Mouse (Mus musculus): ENCODE data around the gene Jph3. TPM values are rescaled to one million over a fixed set of nuclear protein-coding genes. Genes with fewer than 3 reads are reported as not detected.

Gene Jph3
- polyA plus RNA-seq, 1 experiment from 2014 or later = 0.13 TPM

DNA sequence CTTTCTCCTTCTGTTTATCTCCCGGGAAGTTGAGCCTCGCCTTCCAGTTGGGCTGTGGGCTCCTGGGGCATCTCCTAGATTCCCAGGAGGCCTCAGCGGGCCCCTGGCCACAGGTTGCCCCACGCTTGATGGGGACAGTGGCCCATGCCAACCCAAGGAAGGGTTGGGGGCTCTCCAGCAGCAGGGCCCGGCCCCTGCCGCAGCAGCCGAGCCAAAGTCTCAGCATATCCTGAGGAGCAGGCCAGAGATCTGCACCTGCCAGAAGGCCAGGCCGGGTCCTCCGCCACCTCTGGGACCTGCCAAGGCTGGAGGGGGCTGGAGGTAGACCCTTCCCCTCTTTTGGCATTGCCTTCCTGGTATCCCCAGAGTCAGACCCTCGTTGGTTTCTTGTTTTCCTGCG is 1.6 kb downstream of the Jph3 start:
- Histone ChIP-seq H3K9me3 (replicated peaks) (no peaks in the 10 kb centered on the region; the same call in 1 of the 2 replicates), H3K9ac (no peak overlapping the region), H3K27ac (no peak overlapping the region), H3K27me3 (replicated peaks) (peaks cover 76% of the 10 kb centered on the region), H3K4me3 (no peak overlapping the region), H3K36me3 (no peaks in the 10 kb centered on the region), H3K4me2 (no peak overlapping the region), H3K4me1 (no peaks in the 10 kb centered on the region)
- ATAC-seq = no peak
- 8% methylated on average over 10 of the region's 11 CpGs for WGBS (ENCODE audit: insufficient replicate concordance)

DNA sequence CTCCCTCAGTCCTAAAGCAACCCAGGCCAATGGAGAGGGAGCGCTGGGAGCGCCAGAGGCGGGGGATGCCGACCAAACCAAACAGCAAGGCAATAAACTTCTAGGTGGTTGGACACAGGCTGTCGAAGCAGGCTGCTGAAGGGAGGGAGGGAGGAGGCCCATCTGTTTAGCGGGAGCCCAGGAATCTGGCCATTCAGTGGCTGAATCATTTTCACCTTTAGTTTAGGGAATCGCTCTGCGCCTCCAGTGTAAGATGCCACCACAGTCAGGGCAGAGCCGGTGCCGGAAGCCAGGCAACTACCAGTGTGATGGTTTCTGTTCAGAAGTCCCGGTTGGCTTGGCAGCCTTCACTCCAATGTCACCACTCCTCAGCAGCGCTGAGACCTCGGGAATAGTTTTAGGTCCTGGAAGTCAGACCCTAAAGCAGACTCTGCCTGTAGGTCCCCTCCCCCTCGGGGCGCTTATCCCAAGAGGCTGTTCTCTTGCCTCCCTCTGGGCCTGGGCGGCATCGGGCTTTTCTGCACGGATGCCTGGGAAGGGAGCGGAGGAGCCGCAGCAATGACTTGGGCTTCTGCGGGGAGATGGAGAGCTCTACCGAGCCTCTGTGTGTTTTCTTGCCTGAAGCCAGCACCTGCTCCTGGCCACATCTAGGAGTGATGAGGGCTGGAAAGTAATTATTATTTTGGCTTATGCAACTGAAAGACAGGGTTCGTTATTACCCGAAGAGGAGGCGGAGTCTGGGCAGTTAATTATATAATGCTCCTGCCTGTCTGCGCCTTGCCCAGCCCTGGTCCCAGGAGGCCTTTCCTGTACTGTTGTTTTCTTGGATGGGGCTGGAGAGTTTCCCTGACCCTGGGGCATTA is 2.3 kb downstream of the Jph3 start:
- no peak for ATAC-seq
- H3K4me2 ChIP-seq = no peak overlapping the region
- H3K4me1 ChIP-seq = no peaks in the 10 kb centered on the region
- 10% methylated on average over 26 of the region's 26 CpGs for WGBS (ENCODE audit: insufficient replicate concordance)
- H3K9me3 ChIP-seq (replicated peaks) = no peaks in the 10 kb centered on the region; the same call in 1 of the 2 replicates
- peaks cover 76% of the 10 kb centered on the region for H3K27me3 ChIP-seq (replicated peaks)
- no peaks in the 10 kb centered on the region for H3K36me3 ChIP-seq
- no peak overlapping the region for H3K9ac ChIP-seq
- H3K27ac ChIP-seq = no peak overlapping the region
- H3K4me3 ChIP-seq = no peak overlapping the region

DNA sequence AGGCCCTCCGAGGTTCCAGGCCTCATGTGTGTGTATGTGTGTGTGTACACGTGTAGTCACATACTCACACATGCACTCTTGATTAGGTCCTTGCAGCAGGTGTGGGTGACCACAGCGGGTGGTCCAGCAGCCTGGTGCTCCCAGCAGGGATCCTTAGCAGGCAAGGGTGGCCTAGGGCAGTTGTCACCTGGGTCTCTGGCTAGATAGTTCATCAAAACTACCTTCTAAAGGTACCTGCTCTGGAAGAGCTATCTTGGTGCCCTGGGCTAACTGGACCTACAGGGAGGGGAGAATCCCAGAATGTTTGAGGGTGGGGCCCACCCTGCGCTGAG is 2.9 kb downstream of the Jph3 start:
- Histone ChIP-seq H3K9ac (no peak overlapping the region), H3K4me3 (no peak overlapping the region), H3K4me1 (no peaks in the 10 kb centered on the region), H3K36me3 (no peaks in the 10 kb centered on the region), H3K27ac (no peak overlapping the region), H3K27me3 (replicated peaks) (peaks cover 71% of the 10 kb centered on the region), H3K4me2 (no peak overlapping the region), H3K9me3 (replicated peaks) (no peaks in the 10 kb centered on the region; the same call in 1 of the 2 replicates)
- 58% methylated on average over 4 of the region's 4 CpGs for WGBS (ENCODE audit: insufficient replicate concordance)
- no peak for ATAC-seq

DNA sequence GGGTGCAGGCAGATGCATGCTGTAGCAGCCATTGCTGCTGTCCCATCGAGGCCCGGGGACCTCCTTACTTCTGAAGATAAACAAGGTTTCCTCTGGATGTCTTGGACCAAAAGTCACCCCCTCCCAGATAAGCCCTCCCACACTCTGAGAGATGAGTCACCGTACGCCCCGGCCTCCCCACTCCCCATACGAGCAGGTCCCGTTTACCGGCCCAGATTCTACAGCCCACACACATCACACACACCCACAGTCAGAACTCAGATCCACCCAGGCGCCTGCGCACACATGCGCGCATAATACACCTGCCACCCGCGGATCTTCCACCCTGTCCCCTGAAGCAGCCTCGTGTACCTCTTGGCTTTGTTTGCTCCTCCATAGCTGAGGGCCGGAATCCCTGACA is 4.8 kb downstream of the Jph3 start:
- no peak for ATAC-seq
- Histone ChIP-seq H3K27me3 (replicated peaks) (peaks cover 55% of the 10 kb centered on the region), H3K27ac (no peak overlapping the region), H3K9ac (no peak overlapping the region), H3K4me3 (no peak overlapping the region), H3K4me1 (no peaks in the 10 kb centered on the region), H3K4me2 (no peak overlapping the region), H3K36me3 (no peaks in the 10 kb centered on the region), H3K9me3 (replicated peaks) (no peaks in the 10 kb centered on the region)
- 74% methylated on average over 16 of the region's 16 CpGs for WGBS (ENCODE audit: insufficient replicate concordance)

DNA sequence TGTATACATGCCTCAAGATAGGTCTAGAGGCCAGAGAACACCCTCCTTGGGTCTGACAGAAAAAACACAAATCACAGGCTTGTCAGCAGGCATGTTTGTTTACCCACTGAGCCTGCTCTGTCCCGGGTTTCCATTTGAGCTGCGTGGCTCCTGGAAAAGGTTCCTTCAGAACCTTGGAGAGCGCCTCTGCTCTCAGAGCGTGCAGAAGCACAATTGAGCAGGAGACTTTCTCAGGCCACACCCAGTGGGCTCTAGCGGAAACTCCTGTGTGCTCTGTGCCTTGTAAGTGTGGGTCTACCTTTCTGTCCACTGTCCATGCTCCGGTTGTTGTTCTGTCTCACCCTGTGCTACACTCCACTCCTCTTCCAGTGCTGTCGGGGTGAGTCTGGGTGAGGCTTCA is 6.8 kb downstream of the Jph3 start:
- H3K9me3 ChIP-seq (replicated peaks) = no peaks in the 10 kb centered on the region
- H3K4me3 ChIP-seq = no peak overlapping the region
- H3K9ac ChIP-seq = no peak overlapping the region
- H3K27ac ChIP-seq = no peak overlapping the region
- H3K4me2 ChIP-seq = no peak overlapping the region
- H3K36me3 ChIP-seq = no peaks in the 10 kb centered on the region
- ATAC-seq = no peak
- no peaks in the 10 kb centered on the region for H3K4me1 ChIP-seq
- 9% methylated on average over 7 of the region's 7 CpGs for WGBS (ENCODE audit: insufficient replicate concordance)
- peaks cover 36% of the 10 kb centered on the region for H3K27me3 ChIP-seq (replicated peaks)

DNA sequence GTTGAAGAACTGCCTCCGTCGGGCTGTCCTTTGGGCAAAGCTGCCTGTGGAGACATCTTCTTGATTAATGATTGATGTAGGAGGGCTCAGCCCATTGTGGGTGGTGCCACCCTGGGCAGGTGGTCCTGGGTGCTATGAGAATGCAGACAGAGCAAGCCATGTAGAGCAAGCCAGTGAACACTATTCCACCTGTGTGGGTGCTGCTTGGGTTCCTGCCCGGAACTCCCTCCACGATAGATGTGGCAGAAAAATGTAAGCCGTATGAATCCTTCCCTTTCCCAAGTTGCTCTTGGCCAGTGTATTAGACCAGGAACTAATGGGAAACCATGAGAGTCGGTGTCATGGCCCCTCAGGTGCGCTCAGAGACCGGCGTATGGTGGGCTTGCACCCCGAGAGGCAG is 11.3 kb downstream of the Jph3 start:
- 75% methylated on average over 10 of the region's 10 CpGs for WGBS (ENCODE audit: insufficient replicate concordance)
- ATAC-seq = no peak
- 0 out of 2 replicates have a peak, but pooled peaks cover 3% of the 10 kb centered on the region for H3K27me3 ChIP-seq (replicated peaks)

DNA sequence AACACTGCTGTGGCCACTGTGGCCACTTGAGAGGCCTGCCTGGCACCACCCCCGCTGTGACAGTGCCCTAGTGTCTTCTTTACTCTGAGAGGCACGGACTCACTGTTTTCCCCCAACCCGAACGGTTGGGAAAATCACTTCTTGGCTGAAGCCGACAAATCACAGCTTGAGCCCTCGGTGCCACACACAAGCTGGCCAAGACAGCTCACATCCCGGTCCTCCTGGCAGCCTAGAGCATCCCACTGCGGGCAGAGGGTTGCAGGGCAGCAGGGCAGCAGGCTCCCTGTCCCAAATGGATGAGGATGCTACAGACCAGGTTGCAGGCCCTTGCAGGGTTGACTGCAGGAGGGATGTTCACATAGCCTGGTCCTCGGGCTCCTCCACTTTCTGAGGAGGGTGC is 20.1 kb downstream of the Jph3 start:
- Histone ChIP-seq H3K9me3 (replicated peaks) (peaks cover 12% of the 10 kb centered on the region), H3K27ac (no peak overlapping the region), H3K4me3 (no peak overlapping the region), H3K9ac (no peak overlapping the region), H3K27me3 (replicated peaks) (peaks cover 44% of the 10 kb centered on the region), H3K4me2 (no peak overlapping the region), H3K4me1 (no peaks in the 10 kb centered on the region), H3K36me3 (no peaks in the 10 kb centered on the region)
- 59% methylated on average over 9 of the region's 9 CpGs for WGBS (ENCODE audit: insufficient replicate concordance)
- no peak for ATAC-seq

More for the DNA sequence above, 11.3 kb downstream of the Jph3 start:
- Histone ChIP-seq H3K4me1 (no peaks in the 10 kb centered on the region), H3K36me3 (no peaks in the 10 kb centered on the region), H3K27ac (no peak overlapping the region), H3K9me3 (replicated peaks) (no peaks in the 10 kb centered on the region), H3K4me2 (no peak overlapping the region), H3K4me3 (no peak overlapping the region), H3K9ac (no peak overlapping the region)

DNA sequence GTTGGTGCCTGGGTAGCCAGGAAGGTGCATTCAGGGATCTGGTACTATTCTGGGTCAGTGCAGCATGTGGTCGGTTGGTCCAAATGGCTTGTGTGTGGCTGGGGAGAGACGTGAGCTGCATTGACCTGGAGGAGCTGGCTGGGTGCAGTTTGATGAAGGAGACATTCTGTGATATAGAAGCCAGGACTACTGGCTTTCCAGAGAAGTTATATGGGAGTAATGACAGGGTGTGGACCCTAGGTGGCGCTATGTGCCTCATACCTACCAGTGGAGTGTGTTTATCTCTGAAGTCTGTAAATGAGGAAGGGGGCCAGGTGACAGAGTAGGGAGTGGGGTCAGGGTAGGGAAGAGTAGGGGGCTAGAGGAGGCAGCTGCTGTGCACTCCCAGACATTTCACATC is 21.1 kb downstream of the Jph3 start:
- no peak for ATAC-seq

DNA sequence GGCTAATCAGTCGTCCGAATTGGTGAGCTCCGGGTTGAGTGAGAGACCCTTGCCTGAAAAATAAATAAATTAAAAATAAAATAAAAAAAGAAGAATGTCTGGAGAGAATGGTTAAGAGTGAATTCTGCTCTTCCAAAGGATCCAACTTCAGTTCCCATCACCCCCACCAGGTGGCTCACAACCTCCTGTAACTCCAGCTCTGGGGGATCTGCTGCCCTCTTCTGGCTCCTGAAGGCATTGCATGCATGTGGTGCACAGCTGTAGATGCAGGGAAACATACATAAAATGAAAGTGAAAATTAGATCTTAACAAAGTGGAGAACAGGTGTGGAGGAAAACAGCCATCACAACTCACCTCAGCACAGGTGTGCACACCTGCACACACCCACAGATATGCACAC is 22.0 kb downstream of the Jph3 start:
- peaks cover 12% of the 10 kb centered on the region for H3K9me3 ChIP-seq (replicated peaks)
- H3K36me3 ChIP-seq = no peaks in the 10 kb centered on the region
- no peak overlapping the region for H3K4me2 ChIP-seq
- WGBS (ENCODE audit: insufficient replicate concordance) = 25% methylated on average over 3 of the region's 3 CpGs
- H3K27ac ChIP-seq = no peak overlapping the region
- no peaks in the 10 kb centered on the region for H3K4me1 ChIP-seq
- H3K4me3 ChIP-seq = no peak overlapping the region
- no peak overlapping the region for H3K9ac ChIP-seq
- H3K27me3 ChIP-seq (replicated peaks) = peaks cover 48% of the 10 kb centered on the region
- no peak for ATAC-seq

More for the DNA sequence above, 21.1 kb downstream of the Jph3 start:
- H3K27me3 ChIP-seq (replicated peaks) = peaks cover 54% of the 10 kb centered on the region
- 28% methylated on average over 3 of the region's 3 CpGs for WGBS (ENCODE audit: insufficient replicate concordance)
- H3K4me3 ChIP-seq = no peak overlapping the region
- H3K36me3 ChIP-seq = no peaks in the 10 kb centered on the region
- H3K4me2 ChIP-seq = no peak overlapping the region
- H3K27ac ChIP-seq = no peak overlapping the region
- no peak overlapping the region for H3K9ac ChIP-seq
- H3K9me3 ChIP-seq (replicated peaks) = peaks cover 12% of the 10 kb centered on the region
- H3K4me1 ChIP-seq = no peaks in the 10 kb centered on the region

DNA sequence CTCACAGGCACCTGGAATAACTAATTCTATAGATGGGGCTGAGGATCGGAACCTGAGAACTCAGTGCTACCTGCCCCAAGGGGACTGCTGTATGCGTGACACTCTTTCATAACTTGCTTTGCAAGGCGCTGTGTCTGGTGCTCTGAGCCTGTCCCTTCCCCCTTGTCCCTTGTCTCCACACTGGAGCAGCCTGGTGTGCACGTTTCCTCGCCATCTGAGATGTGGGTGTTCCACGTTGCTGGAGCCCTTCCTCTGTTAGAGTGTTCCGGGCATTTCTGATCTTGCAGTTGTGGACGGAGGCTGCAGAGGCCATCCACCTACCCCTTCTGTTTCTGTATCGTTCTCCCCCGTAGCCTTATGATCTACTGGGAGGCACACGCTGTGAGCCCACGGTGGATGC is 29.0 kb downstream of the Jph3 start:
- Histone ChIP-seq H3K4me1 (no peaks in the 10 kb centered on the region), H3K36me3 (no peaks in the 10 kb centered on the region), H3K9me3 (replicated peaks) (no peaks in the 10 kb centered on the region), H3K4me3 (no peak overlapping the region), H3K4me2 (no peak overlapping the region), H3K27me3 (replicated peaks) (peaks cover 37% of the 10 kb centered on the region), H3K27ac (no peak overlapping the region), H3K9ac (no peak overlapping the region)
- ATAC-seq = no peak
- 54% methylated on average over 12 of the region's 12 CpGs for WGBS (ENCODE audit: insufficient replicate concordance)

DNA sequence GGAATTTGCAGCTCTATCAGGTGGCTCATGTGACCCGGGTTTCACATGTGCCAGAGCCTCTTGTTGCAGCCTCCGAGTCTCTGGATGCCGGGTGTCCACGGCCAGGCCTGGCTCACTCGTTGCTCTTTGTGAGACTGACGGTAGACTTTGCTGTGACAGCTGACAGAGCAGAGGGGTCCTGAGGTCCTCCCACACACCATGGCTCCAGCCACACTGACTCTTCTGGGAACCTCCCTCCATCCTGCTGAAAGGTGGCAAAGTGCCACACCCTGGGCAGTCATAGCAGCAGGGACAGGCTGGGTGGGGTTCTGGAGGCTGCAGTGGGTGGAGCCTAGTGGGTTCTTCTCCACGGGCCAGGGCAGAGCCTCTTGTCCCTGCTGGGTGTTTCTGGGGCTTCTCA is 31.1 kb downstream of the Jph3 start:
- H3K4me2 ChIP-seq = no peak overlapping the region
- H3K4me1 ChIP-seq = no peaks in the 10 kb centered on the region
- no peaks in the 10 kb centered on the region for H3K9me3 ChIP-seq (replicated peaks)
- no peak for ATAC-seq
- H3K4me3 ChIP-seq = no peak overlapping the region
- no peaks in the 10 kb centered on the region for H3K36me3 ChIP-seq
- peaks cover 19% of the 10 kb centered on the region; the same call in 1 of the 2 replicates for H3K27me3 ChIP-seq (replicated peaks)
- H3K27ac ChIP-seq = no peak overlapping the region
- H3K9ac ChIP-seq = no peak overlapping the region
- WGBS (ENCODE audit: insufficient replicate concordance) = 62% methylated on average over 7 of the region's 7 CpGs

DNA sequence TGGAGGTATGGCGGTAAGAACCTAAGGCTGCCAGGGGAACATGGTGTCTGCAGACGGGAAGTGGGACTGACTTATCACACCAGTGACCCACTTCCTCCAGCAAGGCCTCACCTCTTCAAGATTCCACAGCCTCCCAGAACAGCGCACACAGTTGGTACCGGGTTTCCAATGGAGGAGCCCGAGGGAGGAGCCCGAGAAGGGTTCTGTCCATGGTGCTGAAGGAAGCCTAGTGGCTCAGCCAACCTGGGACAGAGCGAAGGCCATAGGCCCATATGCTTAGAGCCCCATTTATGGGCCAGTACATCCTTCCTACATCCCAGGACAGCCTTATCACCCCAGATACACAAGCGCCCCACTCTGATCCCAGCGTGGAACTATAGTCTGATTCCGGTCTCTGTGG is 32.1 kb downstream of the Jph3 start:
- Histone ChIP-seq H3K4me1 (no peaks in the 10 kb centered on the region), H3K9me3 (replicated peaks) (no peaks in the 10 kb centered on the region), H3K27me3 (replicated peaks) (peaks cover 19% of the 10 kb centered on the region; the same call in 1 of the 2 replicates), H3K9ac (no peak overlapping the region), H3K4me3 (no peak overlapping the region), H3K27ac (no peak overlapping the region), H3K4me2 (no peak overlapping the region), H3K36me3 (no peaks in the 10 kb centered on the region)
- 24% methylated on average over 10 of the region's 10 CpGs for WGBS (ENCODE audit: insufficient replicate concordance)
- no peak for ATAC-seq

Measured in liver, embryonic 12.5 days (tissue).